Mouse (Mus musculus): ENCODE data around the gene Galnt18. TPM values are rescaled to one million over a fixed set of nuclear protein-coding genes. Genes with fewer than 3 reads are reported as not detected.

Gene Galnt18
- polyA plus RNA-seq, 1 experiment: not detected

DNA sequence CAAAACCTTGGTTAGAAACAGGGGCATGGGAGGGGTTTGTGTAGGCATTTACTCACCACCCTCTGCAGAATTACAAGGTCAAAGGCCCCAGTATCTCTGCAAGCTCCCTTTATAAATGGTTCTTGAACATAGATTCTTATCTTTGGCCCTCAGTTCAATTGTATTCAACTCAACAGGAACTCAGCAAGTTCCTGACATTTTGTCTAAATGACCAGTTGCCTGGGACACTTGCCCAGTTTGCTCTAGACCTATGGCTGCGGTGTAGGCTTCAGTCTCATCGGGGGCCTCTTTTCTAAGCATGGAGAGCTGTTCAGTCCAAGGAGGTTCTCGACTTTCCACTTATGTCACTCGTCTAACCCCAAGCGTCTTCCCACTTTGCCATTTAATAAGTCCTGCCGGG lies 1.5 kb upstream of the Galnt18 start:
- TF ChIP-seq GATA1 (IDR thresholded peaks at IDR 0.05; ENCODE audit: low read length): no peak

DNA sequence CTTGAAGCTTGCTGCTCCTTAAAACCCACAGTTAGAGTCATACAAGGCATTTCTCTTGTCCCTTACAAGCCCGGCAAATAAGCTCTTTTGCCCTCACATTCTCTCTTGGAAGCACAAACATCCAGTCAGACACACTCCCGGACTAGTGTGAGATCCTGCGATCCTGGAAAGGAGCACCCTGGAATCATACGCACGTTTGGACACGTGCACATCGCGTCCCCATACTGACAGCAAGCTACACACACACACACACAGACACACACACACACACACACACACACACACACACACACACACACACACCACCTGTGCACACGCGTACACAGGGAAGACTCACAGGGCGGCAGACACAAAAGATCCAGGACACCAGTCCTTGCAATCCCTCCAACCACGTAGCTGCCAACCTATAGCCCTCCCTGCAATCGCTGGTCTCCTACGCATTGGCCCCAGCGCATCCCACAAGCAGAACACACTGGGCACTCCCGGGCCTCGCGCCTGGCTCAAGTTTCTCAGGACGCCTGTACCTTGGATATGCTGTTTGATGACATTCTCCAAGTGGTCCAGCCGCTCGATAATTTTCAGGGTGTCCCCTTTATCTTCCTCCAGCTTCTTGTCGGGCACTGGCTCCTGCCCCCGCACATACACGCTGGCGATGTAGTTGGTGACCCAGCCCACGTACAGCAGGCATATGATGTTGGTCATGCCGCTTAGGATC lies 831 bp downstream of the Galnt18 start:
- no peak for TF ChIP-seq GATA1 (IDR thresholded peaks at IDR 0.05; ENCODE audit: low read length)

DNA sequence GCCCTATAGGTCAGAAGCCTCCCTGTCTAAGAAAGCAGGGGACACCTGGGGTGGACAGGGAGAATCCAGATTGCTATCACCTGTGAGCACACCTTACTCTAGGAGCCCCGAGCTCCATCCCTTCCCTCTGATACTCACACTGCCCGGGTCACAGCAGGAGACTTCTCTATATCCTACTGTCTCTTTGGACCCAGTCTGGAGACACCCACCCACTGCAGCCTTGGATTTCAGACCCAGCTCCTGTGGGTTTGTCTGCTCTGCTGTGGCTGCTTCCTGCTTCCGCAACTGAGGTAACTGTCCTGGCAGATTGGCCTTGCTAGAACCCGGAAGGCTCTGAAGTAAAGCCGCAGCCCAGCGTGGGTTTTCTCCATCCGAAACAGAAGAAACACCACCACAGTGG lies 1.6 kb downstream of the Galnt18 start:
- no peak for TF ChIP-seq GATA1 (IDR thresholded peaks at IDR 0.05; ENCODE audit: low read length)

DNA sequence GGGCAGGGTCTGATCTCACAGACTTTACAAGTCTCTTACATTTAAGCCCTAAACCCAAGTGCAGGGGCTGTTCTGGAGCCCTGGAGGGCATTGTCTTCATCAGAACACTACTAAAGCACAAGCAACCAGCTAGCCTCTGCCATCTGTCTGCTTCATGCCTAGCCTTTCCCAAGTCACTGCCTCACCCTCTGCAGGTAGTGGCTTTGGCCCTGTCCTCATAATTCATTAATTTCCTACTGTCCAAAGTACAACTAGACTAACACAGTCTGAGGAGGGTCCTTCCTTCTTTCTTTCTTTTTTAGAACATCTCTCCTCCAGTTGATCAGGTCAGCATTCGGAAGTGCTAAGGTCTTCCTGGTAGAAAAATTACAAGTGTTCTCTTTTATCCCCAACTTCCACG lies 2.6 kb downstream of the Galnt18 start:
- TF ChIP-seq GATA1 (IDR thresholded peaks at IDR 0.05; ENCODE audit: low read length): no peak

DNA sequence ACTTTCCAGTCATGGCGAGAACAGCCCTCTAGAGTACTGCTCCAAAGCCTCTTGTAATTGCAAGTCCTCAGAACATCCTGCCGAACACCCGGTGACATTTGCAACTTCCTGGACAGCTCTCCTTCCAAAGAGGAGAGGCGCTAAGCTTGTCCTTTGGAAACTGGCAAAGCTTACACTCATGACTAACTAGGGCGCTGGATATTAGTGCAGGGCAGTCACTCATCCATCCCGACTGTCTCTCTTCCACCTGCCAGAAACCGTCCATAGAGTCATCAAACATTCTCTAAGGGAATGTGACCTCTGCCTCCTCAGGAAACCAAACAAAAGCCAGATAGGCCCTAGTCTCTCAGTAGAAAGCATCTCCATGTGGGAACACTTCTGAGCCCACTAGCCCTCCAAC lies 3.6 kb downstream of the Galnt18 start:
- TF ChIP-seq GATA1 (IDR thresholded peaks at IDR 0.05; ENCODE audit: low read length): no peak

DNA sequence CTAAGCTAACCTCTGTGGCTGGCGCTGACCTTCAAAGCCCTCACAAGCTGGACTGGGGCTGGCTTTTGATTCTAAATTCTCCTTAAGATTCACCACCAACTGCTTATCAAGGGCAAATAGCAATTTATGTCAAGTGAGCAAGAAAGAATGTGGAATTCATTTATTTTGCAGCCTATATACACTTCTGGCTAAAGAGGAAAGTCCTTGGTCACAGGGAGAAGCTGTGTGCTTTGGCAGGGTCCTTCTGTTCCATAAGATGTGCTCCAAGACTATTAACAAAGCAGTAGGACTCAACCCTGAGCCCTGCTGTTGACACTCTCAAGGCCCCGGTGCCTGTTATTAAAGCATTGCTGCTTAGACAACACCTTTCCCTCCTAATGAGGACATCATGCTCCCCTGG lies 7.4 kb downstream of the Galnt18 start:
- no peak for TF ChIP-seq GATA1 (IDR thresholded peaks at IDR 0.05; ENCODE audit: low read length)

DNA sequence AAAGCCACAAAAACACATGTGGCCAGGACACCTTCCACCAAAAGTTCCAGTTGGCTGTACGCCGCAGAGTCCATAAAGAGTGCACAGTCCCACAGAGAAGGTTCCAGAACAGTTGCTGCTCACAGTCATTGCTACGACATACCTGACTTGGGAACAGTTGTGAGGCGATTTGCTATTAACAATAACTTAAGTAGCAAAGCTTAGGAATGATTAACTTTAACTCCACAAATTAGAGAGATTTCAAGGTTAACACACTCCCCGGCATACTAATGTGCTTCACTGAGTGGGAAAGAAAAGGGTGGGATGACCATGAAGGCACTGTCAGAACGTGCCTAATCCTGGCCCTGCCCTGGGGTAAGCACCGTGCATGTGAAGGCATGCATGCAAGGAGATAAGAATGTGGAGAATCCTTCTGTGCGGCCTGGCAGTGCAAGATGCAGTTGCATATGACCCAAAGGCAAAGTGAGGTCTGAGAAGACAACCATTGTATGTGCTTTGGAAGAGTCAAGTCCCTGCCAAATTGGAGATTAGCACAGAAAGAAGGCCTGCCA lies 8.5 kb downstream of the Galnt18 start:
- no peak for TF ChIP-seq GATA1 (IDR thresholded peaks at IDR 0.05; ENCODE audit: low read length)

DNA sequence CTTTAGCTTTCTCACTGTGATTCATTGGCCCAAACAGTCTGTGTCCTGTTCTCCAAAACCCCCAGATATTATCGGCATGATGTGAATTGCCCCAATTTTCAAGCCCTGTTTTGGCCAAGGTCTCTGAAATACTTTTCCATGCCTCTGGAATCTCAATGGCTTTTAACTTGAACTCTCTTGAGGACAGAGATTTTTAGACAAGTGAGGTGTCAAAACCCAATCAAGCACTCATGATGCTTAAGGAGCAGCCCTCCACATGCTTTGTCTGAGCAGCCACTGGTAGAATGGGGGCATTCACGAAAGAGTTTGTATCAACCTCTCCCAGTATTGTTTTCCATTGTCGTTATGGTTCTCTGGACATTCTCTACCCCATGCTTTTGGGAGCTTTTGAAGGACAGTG lies 9.2 kb downstream of the Galnt18 start:
- no peak for TF ChIP-seq GATA1 (IDR thresholded peaks at IDR 0.05; ENCODE audit: low read length)

DNA sequence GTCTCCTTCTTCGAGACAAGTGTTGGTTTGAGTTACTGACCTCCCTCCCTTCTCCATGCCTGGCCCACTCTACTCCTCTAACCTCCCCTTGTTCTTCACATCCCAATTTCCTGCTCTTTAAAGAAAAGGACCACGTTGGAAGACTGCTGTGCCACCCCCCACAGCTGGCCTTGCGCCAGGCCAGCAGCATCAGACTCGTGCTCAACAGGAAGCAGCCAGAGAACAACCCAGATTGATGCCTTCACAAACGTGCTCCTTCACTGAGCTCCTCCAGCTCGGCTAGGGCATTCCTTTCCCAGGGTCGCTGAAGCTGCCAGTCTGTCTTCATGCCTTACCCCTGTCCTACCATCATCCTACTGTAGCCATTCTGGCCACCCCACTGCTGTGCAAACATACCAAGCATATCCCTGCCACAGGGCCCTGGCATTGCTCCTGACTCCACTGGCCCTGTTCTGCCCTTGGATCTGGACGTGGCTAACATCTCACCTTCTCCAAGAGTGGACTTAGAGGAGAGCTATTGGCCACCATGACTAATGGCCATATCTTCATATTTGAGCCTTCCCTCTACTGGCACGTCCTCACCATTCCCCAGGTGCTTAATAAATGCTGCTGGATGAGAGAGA lies 13.5 kb downstream of the Galnt18 start:
- no peak for TF ChIP-seq GATA1 (IDR thresholded peaks at IDR 0.05; ENCODE audit: low read length)

DNA sequence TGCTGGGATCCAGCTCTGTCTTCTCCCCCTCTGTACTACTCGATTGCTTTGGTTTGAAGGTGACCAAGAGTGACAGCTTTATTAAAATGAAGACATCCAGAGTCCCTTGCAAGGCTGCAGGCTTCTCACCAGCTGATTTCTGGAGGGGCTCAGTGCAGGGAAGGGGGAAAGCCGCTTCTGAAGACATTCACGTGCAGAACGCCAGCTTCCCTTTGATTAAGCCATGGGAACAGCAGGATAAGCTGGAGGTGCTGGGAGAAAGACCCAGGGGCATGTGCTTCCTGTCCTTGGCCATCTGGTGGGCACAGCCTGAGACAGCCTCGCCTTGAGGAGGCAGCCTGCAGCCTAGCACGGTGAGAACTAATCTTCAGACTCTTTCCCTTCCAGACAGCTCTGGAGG lies 17.0 kb downstream of the Galnt18 start:
- TF ChIP-seq GATA1 (IDR thresholded peaks at IDR 0.05; ENCODE audit: low read length): no peak

DNA sequence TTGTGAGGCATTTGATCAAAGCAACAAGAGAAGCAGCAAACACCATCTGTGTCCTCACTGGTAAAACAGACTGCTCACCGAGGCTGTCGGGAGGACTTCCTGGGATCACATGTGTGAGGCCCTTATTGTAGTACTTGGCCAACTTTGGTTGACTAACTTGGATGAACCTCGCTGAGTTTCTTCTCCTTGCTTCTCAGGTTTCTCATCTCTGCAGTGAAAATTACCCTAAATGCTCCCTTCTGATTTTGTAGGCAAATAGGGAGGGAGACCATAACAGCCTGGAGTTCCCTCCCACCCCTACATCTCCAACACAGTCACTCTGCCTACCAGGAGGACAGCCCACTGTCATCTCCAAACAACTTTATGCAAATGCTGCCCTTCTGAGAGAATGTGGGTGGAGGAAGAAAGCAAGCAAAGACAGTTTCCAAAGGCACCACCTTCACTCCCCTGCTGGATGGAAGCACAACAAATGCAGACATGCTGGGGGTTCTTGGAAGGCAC lies 31.2 kb downstream of the Galnt18 start:
- no peak for TF ChIP-seq GATA1 (IDR thresholded peaks at IDR 0.05; ENCODE audit: low read length)

DNA sequence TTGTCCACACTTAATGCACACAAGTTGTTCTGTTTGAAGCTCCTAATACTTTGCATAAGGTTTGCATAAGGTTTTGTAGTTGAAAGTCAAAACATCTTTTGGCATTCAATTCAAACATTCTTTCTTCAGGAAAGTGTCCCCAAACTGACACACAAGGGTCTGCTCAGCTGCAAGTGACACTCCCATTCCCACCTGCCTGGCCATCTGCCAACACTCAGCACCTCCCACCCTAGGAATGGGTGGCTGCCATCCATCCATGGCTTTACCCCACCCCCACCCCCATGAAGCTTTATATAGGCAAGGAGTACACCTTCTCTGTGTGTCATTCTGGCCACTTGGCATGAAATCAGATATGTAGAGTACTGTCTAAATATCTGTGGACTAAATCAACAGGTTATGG lies 35.0 kb downstream of the Galnt18 start:
- no peak for TF ChIP-seq GATA1 (IDR thresholded peaks at IDR 0.05; ENCODE audit: low read length)

DNA sequence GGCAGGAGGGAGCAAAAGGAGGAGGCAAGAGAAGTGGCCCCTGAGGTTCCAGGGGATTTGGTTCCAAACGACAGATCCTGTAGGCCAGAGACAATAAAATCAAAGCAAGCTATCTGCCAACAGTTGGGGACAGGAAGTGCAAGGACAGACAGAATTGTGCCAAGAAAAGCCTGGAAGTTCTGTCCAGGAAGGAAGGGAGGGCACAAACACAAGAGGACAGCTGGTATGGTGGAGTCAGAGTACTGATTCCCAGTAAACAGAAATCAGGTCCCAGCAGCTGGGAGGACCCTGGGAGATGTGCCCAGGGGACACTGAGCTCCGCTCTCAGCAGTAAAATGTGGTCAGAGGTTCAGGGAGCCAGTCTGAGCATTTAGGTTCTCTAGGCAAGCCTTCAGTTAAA lies 38.2 kb downstream of the Galnt18 start:
- TF ChIP-seq GATA1 (IDR thresholded peaks at IDR 0.05; ENCODE audit: low read length): no peak

DNA sequence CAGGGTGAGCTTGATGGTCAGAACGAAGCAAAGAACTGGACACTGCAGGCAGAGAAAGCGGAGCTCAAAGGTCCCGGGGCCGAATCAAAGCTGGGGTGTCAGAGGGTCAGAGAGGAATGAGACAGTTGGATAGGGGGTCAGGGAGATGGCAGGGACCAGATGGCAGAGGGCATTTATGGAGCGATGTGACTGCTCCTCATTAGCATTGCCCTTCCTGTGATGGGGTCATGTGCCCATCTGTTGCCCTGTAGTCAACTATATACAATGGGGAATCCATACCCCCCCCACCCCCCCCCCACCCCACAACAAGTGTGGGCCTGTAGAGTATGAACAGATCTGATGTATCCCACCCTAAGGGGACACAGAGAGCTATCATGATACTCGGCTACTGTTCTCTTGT lies 39.7 kb downstream of the Galnt18 start:
- TF ChIP-seq GATA1 (IDR thresholded peaks at IDR 0.05; ENCODE audit: low read length): no peak

DNA sequence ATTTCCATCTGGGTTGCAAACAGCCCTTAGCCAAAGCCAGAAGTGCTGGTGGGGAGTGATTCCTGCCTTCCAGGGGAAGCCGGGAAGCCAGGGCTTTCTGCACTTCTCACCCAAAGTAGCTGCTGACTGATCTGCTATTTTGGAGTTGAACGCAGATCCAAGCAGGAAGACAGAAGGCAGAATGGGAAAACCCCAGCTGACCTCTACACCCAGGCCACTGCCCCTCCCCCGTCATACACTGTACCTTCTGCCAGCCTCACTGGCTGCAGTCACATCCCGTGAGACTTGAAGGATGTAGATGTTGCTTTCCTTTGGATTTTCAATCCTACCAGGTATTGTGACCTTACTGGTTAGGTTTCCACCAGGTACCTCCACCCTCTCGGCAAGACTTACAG lies 40.4 kb downstream of the Galnt18 start:
- no peak for TF ChIP-seq GATA1 (IDR thresholded peaks at IDR 0.05; ENCODE audit: low read length)

DNA sequence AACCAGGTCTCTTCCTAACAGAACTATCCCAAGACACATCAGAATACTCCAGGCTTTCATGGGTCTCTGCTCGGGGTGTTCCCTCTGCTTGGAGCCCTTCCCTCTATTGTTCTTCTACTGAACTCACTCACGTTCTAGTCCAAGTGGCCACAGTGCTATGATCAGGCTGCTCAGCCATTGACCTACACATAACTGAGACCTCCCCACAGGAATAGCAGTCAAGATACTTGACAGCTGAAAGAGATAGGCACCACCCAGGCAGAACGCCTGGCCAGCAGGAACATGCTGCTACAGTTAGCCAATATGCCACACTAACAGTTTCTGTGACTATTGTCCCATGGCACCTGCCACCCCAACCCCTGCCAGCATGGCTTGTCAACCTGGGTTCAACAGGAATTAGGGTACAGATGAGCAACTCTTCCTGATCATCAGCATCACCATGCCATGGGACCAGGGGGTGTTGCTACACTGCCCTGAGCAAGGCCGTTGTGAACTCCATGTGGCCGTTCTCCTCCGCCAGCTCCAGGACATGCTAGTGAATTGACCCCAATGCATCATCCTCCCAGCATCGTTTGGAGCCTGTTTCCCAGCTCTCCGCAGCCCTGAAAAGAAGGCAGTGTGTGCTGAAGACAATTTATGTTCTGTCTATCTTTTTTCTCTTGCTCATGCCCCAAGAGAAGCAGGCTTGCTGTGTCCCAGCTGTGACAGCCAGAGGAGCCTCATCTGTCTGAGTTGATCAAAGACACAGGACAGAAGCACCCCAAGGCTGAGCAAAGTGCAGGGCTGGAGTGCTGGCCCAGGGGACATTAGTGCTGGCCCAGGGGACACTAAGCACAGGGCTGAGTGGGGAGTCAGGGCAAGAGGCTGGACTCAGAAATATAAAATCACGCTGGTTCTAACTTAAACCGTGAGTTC lies 41.1 kb downstream of the Galnt18 start:
- TF ChIP-seq GATA1 (IDR thresholded peaks at IDR 0.05; ENCODE audit: low read length): no peak
